Mouse (Mus musculus): ENCODE measurements around the gene Cdca8.

Cdca8 gene

DNA sequence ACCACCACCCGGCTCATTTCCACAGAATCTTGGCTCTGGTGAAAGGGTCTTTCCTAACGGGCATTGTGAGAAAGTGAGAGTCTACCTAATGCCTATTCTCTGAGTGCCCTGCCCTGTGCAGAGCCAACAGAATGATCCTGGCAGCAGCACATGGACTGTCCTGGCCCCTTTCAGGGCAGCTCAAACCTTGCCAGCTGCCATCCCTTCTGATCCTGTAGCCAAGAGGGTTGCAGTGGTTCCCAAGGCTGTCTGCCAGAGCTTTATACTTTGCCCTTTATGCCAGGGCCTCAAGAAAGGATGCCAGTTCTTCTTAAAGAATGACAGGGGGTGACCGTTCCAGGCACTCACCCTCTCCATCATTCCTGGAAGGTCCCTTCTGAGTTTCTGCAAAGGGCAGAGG, 10.4 kb upstream of the Cdca8 start:
- H3K36me3 ChIP-seq (ENCODE audit: insufficient read depth, low read length), result peaks cover 14% of the 10 kb centered on the region
- TF ChIP-seq POU5F1 (IDR thresholded peaks at IDR 0.05; ENCODE audit: borderline replicate concordance, low read length) (no peak), NANOG (IDR thresholded peaks at IDR 0.05; ENCODE audit: borderline replicate concordance, low read length) (no peak), CTCF (conservative IDR thresholded peaks at IDR 0.05; ENCODE audit: low read length) (no peak)
- no peaks in the 10 kb centered on the region for H3K9me3 ChIP-seq (ENCODE audit: low read length)
- no peak overlapping the region for H3K4me3 ChIP-seq (replicated peaks; ENCODE audit: low read length)
- peaks cover 19% of the 10 kb centered on the region for H3K27me3 ChIP-seq (ENCODE audit: insufficient read depth, low read length)
- H3K4me1 ChIP-seq (replicated peaks; ENCODE audit: low read depth, low read length), result peaks cover 4% of the 10 kb centered on the region

DNA sequence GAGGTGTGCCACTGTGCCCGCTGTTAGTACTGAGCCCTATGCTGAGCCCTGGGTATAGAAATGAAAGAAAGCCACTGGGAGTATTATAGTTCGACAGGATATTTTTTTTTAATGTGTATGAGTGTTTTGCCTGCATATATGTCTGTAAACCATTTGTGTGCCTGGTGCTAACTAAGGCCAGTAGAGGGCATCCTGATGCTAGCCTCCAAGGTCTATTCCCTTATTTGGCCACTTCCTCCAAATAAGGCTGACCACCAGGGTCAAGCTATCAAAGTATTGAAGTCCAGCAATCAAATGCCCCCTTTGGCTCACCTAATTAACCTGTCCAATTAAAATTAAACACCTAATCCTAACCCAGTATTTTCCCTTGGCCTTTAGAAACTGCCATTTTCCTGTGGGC, 5.8 kb upstream of the Cdca8 start:
- no peak overlapping the region for H3K4me3 ChIP-seq (replicated peaks; ENCODE audit: low read length)
- H3K4me1 ChIP-seq (replicated peaks; ENCODE audit: low read depth, low read length), result peaks cover 13% of the 10 kb centered on the region
- H3K27me3 ChIP-seq (ENCODE audit: insufficient read depth, low read length), result no peaks in the 10 kb centered on the region
- peaks cover 56% of the 10 kb centered on the region for H3K36me3 ChIP-seq (ENCODE audit: insufficient read depth, low read length)
- TF ChIP-seq NANOG (IDR thresholded peaks at IDR 0.05; ENCODE audit: borderline replicate concordance, low read length) (no peak), CTCF (conservative IDR thresholded peaks at IDR 0.05; ENCODE audit: low read length) (no peak), POU5F1 (IDR thresholded peaks at IDR 0.05; ENCODE audit: borderline replicate concordance, low read length) (no peak)
- no peaks in the 10 kb centered on the region for H3K9me3 ChIP-seq (ENCODE audit: low read length)

DNA sequence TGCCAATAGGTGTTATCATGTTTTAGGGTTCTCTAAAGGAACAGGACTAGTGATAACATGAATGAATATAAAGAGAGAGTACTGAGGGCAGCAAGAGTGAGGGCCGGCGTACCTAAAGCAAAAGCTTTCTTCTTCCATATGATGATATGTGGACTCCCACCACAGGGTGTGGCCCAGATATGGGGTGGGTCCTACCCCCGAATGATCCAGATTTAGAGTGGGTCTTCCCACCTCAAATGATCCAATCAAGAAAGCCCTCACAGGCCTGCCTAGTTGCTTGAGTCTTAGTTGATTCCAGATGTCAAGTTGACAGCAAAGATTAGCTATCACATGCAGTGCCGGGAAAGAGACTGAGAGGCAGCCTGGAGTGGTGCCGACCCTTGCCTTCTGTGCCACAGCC, 4.7 kb upstream of the Cdca8 start:
- no peaks in the 10 kb centered on the region for H3K27me3 ChIP-seq (ENCODE audit: insufficient read depth, low read length)
- H3K4me3 ChIP-seq (replicated peaks; ENCODE audit: low read length), result no peak overlapping the region
- no peak for TF ChIP-seq POU5F1 (IDR thresholded peaks at IDR 0.05; ENCODE audit: borderline replicate concordance, low read length)
- TF ChIP-seq CTCF (conservative IDR thresholded peaks at IDR 0.05; ENCODE audit: low read length), result 0 out of 2 replicates have a peak, but pooled peaks have one; percentile 7
- TF ChIP-seq NANOG (IDR thresholded peaks at IDR 0.05; ENCODE audit: borderline replicate concordance, low read length), result no peak
- H3K9me3 ChIP-seq (ENCODE audit: low read length), result no peaks in the 10 kb centered on the region
- H3K36me3 ChIP-seq (ENCODE audit: insufficient read depth, low read length), result peaks cover 67% of the 10 kb centered on the region
- peaks cover 13% of the 10 kb centered on the region for H3K4me1 ChIP-seq (replicated peaks; ENCODE audit: low read depth, low read length)

DNA sequence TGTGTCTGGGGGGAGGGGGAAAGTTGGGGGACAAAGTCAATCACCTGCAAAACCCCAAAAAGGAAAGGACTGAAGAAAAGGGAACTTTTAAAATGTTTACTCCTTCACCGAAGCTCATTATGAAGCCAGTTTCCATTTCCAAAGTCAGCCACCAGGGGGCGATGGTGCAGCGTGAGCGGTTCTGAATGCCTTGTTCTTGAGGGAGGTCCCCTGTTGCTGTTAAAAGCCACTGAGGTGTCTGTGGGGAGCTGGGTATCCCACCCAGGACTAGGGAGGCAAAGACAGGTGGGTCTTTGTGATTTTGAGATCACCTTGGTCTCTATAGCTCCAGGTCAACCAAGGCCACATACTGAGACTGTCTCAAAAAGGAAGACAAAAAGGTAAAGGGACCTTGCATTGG, 3.9 kb upstream of the Cdca8 start:
- peaks cover 21% of the 10 kb centered on the region for H3K4me1 ChIP-seq (replicated peaks; ENCODE audit: low read depth, low read length)
- no peak overlapping the region for H3K4me3 ChIP-seq (replicated peaks; ENCODE audit: low read length)
- peaks cover 74% of the 10 kb centered on the region for H3K36me3 ChIP-seq (ENCODE audit: insufficient read depth, low read length)
- H3K27me3 ChIP-seq (ENCODE audit: insufficient read depth, low read length), result no peaks in the 10 kb centered on the region
- H3K9me3 ChIP-seq (ENCODE audit: low read length), result no peaks in the 10 kb centered on the region
- no peak for TF ChIP-seq NANOG (IDR thresholded peaks at IDR 0.05; ENCODE audit: borderline replicate concordance, low read length)
- peak; percentile 95 for TF ChIP-seq CTCF (conservative IDR thresholded peaks at IDR 0.05; ENCODE audit: low read length)

DNA sequence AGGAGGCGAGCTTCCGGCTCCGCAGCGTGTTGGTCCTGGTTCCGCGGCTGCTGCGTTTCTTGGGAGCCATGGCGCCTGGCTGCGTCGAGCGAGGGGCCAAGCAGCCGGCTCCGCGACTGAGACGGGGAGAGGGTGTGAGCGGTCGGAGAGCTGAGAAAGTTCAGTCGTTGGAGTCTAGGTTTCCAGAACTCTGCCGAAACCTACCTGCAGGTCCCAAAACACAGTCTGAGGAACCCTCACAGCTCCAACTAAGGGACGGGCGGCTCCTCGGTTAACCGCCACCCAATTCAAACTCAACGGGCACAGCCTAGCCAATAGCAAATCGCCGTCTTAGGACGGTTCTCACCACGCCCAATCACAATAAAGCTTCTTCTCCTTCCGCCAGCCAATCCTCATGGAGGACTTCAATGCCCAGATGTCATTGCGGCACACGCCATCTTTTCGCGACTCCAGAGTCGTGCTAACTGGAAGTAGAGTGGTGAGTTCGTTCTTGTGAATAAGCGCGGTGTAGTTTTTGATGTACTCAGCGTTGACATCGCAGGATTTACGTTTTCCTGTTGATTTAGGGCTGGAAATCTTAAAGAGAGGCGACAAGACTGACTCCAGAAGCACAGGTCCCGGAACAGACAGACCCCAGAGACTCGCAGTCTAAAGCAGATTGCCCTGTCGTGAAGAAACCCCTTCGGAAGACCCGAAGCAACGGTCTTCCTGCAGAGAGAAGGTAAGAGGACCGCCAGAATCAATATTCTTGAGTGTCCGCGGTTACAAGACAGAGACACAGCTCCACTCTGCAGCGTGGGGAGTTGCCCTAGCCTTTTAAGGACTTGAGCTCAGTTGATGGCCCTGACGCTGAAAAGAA, 2.3 kb downstream of the Cdca8 start, which contains the start of gene 9930104L06Rik:
TSS of gene 9930104L06Rik (plus strand) at position 436 of the 859 bp plus-strand sequence.
- peaks cover 28% of the 10 kb centered on the region for H3K4me1 ChIP-seq (replicated peaks; ENCODE audit: low read depth, low read length)
- H3K9me3 ChIP-seq (ENCODE audit: low read length), result no peaks in the 10 kb centered on the region
- H3K36me3 ChIP-seq (ENCODE audit: insufficient read depth, low read length), result peaks cover 48% of the 10 kb centered on the region
- TF ChIP-seq POU5F1 (IDR thresholded peaks at IDR 0.05; ENCODE audit: borderline replicate concordance, low read length), result no peak
- H3K27me3 ChIP-seq (ENCODE audit: insufficient read depth, low read length), result no peaks in the 10 kb centered on the region
- H3K4me3 ChIP-seq (replicated peaks; ENCODE audit: low read length), result peak within 1 kb of the TSS; percentile 100

DNA sequence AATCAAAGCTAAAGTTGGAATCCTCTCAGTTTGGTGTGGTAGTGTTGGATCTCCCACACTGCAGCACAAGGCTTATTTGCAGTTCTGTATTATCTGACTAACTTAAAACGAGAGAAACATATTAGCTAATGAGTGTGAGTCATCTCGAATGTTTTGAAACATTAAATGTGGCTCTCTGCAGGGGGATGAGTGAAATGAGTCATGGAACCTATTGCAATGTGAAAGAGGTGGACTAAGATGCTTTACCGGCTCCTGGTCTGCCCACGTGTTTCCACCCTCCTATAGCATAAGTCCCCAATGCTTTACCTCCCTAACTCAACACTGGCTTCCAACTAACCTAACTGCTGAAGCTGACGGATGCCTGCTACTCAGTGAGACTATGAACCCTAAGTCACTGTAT, 11.0 kb downstream of the Cdca8 start:
- Histone ChIP-seq H3K27me3 (ENCODE audit: insufficient read depth, low read length) (no peaks in the 10 kb centered on the region), H3K4me1 (replicated peaks; ENCODE audit: low read depth, low read length) (0 out of 2 replicates have a peak, but pooled peaks cover 9% of the 10 kb centered on the region), H3K9me3 (ENCODE audit: low read length) (no peaks in the 10 kb centered on the region), H3K36me3 (ENCODE audit: insufficient read depth, low read length) (peaks cover 84% of the 10 kb centered on the region), H3K4me3 (replicated peaks; ENCODE audit: low read length) (no peak overlapping the region)
- TF ChIP-seq CTCF (conservative IDR thresholded peaks at IDR 0.05; ENCODE audit: low read length) (no peak), POU5F1 (IDR thresholded peaks at IDR 0.05; ENCODE audit: borderline replicate concordance, low read length) (no peak)

DNA sequence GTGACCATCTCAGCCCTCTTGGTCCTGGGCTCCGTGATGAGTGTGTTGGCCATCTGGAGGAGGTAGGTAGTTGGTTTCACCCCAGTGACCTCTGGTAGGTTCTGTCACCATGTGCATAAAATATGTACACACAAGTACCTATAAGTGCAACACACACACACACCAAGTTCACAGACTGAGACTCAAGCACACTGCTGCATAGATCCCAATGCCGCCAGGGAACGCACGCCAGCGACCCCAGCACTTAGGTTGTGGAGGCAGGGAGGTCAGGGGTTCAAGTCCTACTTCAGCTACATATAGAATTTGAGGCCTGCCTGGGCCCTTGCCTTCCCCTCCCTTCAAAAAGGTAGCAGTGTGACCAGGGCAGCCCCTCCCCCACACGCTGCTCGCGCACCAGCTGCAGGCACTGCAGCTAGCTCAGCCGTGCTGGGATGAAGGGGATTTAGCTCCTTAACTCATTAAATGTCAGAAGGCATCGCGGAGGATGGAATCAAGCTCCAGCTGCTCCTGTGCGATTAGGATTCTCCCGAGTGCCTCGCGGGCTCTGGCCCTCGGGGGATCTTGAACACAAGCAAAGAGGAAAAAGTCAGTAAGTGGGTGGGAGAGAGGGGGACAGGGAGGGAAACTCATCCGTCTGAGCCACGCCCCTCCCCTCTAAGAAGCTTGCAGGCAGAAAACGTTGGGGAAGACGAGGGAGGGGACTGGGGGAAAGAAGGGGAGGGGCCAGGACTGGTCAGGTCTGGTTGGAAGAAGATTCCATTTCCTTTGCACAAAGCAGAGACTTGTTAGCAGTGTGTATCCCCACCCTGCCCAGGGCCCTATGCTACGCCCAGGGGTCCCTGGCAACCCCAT, 32.9 kb downstream of the Cdca8 start:
- Histone ChIP-seq H3K4me3 (replicated peaks; ENCODE audit: low read length) (peak overlapping the region; percentile 74), H3K27me3 (ENCODE audit: insufficient read depth, low read length) (peaks cover 27% of the 10 kb centered on the region), H3K4me1 (replicated peaks; ENCODE audit: low read depth, low read length) (peaks cover 46% of the 10 kb centered on the region), H3K9me3 (ENCODE audit: low read length) (peaks cover 3% of the 10 kb centered on the region; the same call in 1 of the 2 replicates), H3K36me3 (ENCODE audit: insufficient read depth, low read length) (no peaks in the 10 kb centered on the region)
- TF ChIP-seq POU5F1 (IDR thresholded peaks at IDR 0.05; ENCODE audit: borderline replicate concordance, low read length), result no peak
- TF ChIP-seq CTCF (conservative IDR thresholded peaks at IDR 0.05; ENCODE audit: low read length), result no peak
- no peak for TF ChIP-seq NANOG (IDR thresholded peaks at IDR 0.05; ENCODE audit: borderline replicate concordance, low read length)

DNA sequence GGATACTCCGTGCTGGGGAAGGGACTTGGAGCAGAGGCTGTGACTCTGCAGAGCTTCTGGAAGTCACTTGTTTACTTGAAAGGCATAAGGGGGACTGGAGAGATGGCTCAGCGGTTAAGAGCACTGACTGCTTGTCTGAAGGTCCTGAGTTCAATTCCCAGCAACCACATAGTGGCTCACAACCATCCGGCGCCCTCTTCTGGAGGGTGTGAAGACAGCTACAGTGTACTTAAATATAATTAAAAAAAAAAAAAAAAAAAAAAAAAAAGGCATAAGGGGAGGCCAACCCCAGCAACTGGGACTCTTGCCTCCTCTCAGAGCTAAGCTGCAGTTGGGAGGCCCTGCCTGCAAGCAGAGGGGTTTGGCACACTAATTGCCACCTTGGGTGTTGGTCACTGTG, 33.7 kb downstream of the Cdca8 start:
- Histone ChIP-seq H3K36me3 (ENCODE audit: insufficient read depth, low read length) (no peaks in the 10 kb centered on the region), H3K4me3 (replicated peaks; ENCODE audit: low read length) (peak overlapping the region; percentile 74; the same call in 1 of the 2 replicates), H3K9me3 (ENCODE audit: low read length) (peaks cover 3% of the 10 kb centered on the region; the same call in 1 of the 2 replicates), H3K27me3 (ENCODE audit: insufficient read depth, low read length) (peaks cover 27% of the 10 kb centered on the region), H3K4me1 (replicated peaks; ENCODE audit: low read depth, low read length) (peaks cover 48% of the 10 kb centered on the region)
- TF ChIP-seq POU5F1 (IDR thresholded peaks at IDR 0.05; ENCODE audit: borderline replicate concordance, low read length), result no peak
- no peak for TF ChIP-seq NANOG (IDR thresholded peaks at IDR 0.05; ENCODE audit: borderline replicate concordance, low read length)
- TF ChIP-seq CTCF (conservative IDR thresholded peaks at IDR 0.05; ENCODE audit: low read length), result peak; percentile 19; the same call in 1 of the 2 replicates

All from E14TG2a.4 (cell line).